Mouse (Mus musculus) kidney, postnatal 10 days (tissue): ENCODE measurements around the gene Fli1.

Source experiments
- DNase-seq: peaks from one replicate; pipeline ENCODE4 v3.0.0; 2021; ENCODE audit warnings: mixed read lengths

Fli1 gene

GRCm38 (mm10) chr9:32456707-32457106 is 86.0 kb downstream of the Fli1 start:
- DNase-seq, result no peak

- DNase-seq, result no peak
Observed at GRCm38 (mm10) chr9:32450161-32450560, 92.5 kb downstream of the Fli1 start.

- DNase-seq, result no peak
Observed at GRCm38 (mm10) chr9:32448766-32449165, 93.9 kb downstream of the Fli1 start.

- peak; percentile 42 for DNase-seq
Observed at GRCm38 (mm10) chr9:32445789-32446188, 96.9 kb downstream of the Fli1 start.

- no peak for DNase-seq
Observed at GRCm38 (mm10) chr9:32444453-32445201, 98.0 kb downstream of the Fli1 start.

- peak; percentile 35 for DNase-seq
Observed at GRCm38 (mm10) chr9:32443817-32444216, 98.8 kb downstream of the Fli1 start.

- no peak for DNase-seq
Observed at GRCm38 (mm10) chr9:32443115-32443514, 99.5 kb downstream of the Fli1 start.

GRCm38 (mm10) chr9:32434241-32435213 is 108.1 kb downstream of the Fli1 start:
- no peak for DNase-seq

GRCm38 (mm10) chr9:32431061-32431460 is 111.6 kb downstream of the Fli1 start:
- DNase-seq, result peak; percentile 70

- no peak for DNase-seq
Observed at GRCm38 (mm10) chr9:32425321-32425720, 117.3 kb downstream of the Fli1 start.

- DNase-seq, result no peak
Observed at GRCm38 (mm10) chr9:32420711-32421110, 122.0 kb downstream of the Fli1 start.

GRCm38 (mm10) chr9:32417466-32418116 is 125.1 kb downstream of the Fli1 start:
- DNase-seq, result no peak

GRCm38 (mm10) chr9:32415952-32416351 is 126.7 kb downstream of the Fli1 start:
- no peak for DNase-seq

GRCm38 (mm10) chr9:32414956-32415355 is 127.7 kb downstream of the Fli1 start:
- DNase-seq, result no peak

GRCm38 (mm10) chr9:32412836-32413580 is 129.7 kb downstream of the Fli1 start:
- DNase-seq, result no peak

- peak; percentile 58 for DNase-seq
Observed at GRCm38 (mm10) chr9:32411507-32411906, 131.2 kb downstream of the Fli1 start.

GRCm38 (mm10) chr9:32410671-32411070 is 132.0 kb downstream of the Fli1 start:
- no peak for DNase-seq

GRCm38 (mm10) chr9:32409060-32409961 is 133.3 kb downstream of the Fli1 start:
- DNase-seq, result peak; percentile 83

GRCm38 (mm10) chr9:32408730-32409059 is 134.0 kb downstream of the Fli1 start:
- DNase-seq, result no peak

GRCm38 (mm10) chr9:32405191-32405925 is 137.3 kb downstream of the Fli1 start:
- peak; percentile 82 for DNase-seq

GRCm38 (mm10) chr9:32400662-32401161 is 141.9 kb downstream of the Fli1 start:
- DNase-seq, result peak; percentile 88
